Mouse (Mus musculus) forebrain, embryonic 15.5 days (tissue): ENCODE results near the gene Lad1. TPM values are rescaled to one million over a fixed set of nuclear protein-coding genes. Genes with fewer than 3 reads are reported as not detected.
A peak's percentile ranks its signal among the peaks of the same experiment; 100 is the strongest.

Source experiments
- ATAC-seq: fragments of 200-750 bp; cut with Nextera tagmentation; replicated peaks from 2 replicates; pipeline ENCODE4 v1.8.0; 2017; ENCODE audit warnings: mild to moderate bottlenecking, moderate TSS enrichment, moderate library complexity
- H3K27ac ChIP-seq: fragments of 300-500 bp; sonication (generic); replicated peaks from 2 replicates; pipeline ENCODE4 v1.5.1; 2015; ENCODE audit warnings: mild to moderate bottlenecking, inconsistent platforms
- H3K27me3 ChIP-seq: fragments of 300-500 bp; sonication (generic); 2 replicates; pipeline ENCODE4 v1.6.1; 2015; ENCODE audit warnings: inconsistent platforms
- H3K36me3 ChIP-seq: fragments of 300-500 bp; sonication (generic); 2 replicates; pipeline ENCODE4 v1.6.1; 2015; ENCODE audit warnings: mild to moderate bottlenecking, inconsistent platforms
- H3K4me1 ChIP-seq: fragments of 300-500 bp; sonication (generic); 2 replicates; pipeline ENCODE4 v1.6.1; 2015; ENCODE audit warnings: inconsistent platforms
- H3K4me2 ChIP-seq: fragments of 300-500 bp; sonication (generic); replicated peaks from 2 replicates; pipeline ENCODE4 v1.6.1; 2015; ENCODE audit warnings: mild to moderate bottlenecking, inconsistent platforms
- H3K4me3 ChIP-seq: fragments of 300-500 bp; sonication (generic); 2 replicates; pipeline ENCODE4 v1.5.1; 2015; ENCODE audit warnings: mild to moderate bottlenecking, inconsistent platforms
- H3K9ac ChIP-seq: fragments of 300-500 bp; sonication (generic); replicated peaks from 2 replicates; pipeline ENCODE4 v1.6.1; 2015; ENCODE audit warnings: mild to moderate bottlenecking, inconsistent platforms
- H3K9me3 ChIP-seq: fragments of 300-500 bp; sonication (generic); 2 replicates; pipeline ENCODE4 v1.6.1; 2016; ENCODE audit warnings: inconsistent platforms
- WGBS: fragments of 180-500 bp; shearing (Covaris S2); methylation state at CpG from one replicate; pipeline ENCODE4 v1.1.7; 2015; ENCODE audit warnings: mixed read lengths; 5-methylcytosine and 5-hydroxymethylcytosine counted together
- polyA plus RNA-seq: library from polyadenylated mRNA; unstranded; fragments of >200 nt; fragmentation: Nextera tagmentation; extraction: Ambion mirVana; gene quantifications from 2 replicates; pipeline ENCODE4 v1.2.1, GENCODE M21; 2015

Lad1 gene
- polyA plus RNA-seq, 1 experiment from 2014 or later: 0.37 TPM

DNA sequence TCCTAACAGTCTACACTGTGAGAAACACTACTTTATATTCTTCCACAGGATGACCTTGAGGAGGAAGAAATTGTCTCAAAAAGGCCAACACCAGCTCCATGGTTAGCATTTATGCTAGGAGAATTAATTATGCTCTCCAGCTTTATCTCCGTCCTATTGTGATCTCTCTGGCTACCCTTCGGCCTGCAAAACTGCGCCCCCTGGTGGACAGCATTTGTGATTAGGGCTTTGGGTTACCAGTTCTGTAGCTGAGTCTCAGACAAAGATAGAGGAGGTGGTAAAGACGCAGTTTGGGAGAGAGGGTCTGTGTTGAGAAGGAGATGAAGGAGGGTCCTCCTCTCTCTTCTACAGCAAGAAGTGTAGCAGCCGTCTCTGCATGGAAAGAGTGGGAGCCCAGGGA lies 28.6 kb upstream of the Lad1 start:
- Histone ChIP-seq H3K27ac (no peak overlapping the region), H3K27me3 (0 out of 2 replicates have a peak, but pooled peaks cover 5% of the 10 kb centered on the region), H3K4me1 (peaks cover 8% of the 10 kb centered on the region), H3K4me3 (no peak overlapping the region), H3K9me3 (no peaks in the 10 kb centered on the region), H3K9ac (no peak overlapping the region), H3K36me3 (no peaks in the 10 kb centered on the region), H3K4me2 (no peak overlapping the region)
- ATAC-seq: peak; percentile 60
- 12% methylated on average over 5 of the region's 5 CpGs for WGBS

DNA sequence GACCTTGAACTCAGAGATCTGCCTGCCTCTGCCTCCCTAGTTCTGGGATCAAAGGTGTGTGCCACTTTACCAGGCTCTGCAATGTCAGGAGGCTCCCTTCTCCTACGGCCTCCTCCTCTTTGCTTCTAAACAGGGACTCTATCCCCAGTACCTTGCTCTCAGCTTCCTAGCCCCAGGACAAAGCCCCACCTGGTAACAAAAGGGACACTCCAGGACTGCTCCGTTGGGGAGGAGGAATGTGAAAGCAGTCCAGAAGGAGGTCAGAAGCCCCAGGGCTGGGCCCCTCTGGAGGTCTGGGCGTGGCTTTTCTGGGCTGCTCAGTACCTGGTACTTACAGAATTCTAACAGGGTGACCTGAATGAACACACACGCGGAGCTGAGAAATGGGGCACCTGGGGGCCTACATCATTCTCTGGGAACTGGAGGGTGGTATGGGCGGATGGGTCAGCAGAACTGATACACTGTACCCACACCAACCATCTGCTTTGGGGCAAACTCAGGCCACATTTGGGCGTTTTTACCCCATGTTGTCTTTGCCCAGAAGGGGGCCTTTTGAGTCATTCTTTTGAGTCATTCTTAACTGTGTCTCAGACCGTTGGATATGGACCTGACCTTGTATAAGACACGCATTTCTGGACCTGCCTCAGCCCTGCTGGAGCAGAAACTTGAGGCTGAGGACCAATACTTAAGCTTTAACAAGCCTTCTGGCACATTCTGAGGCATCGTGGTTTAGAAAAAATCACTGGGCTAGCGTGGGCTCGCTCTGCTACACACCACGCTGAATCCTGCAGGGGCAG lies 26.1 kb upstream of the Lad1 start:
- 65% methylated on average over 13 of the region's 13 CpGs for whole genome bisulfite sequencing
- Histone ChIP-seq H3K4me1 (peaks cover 8% of the 10 kb centered on the region), H3K27ac (no peak overlapping the region), H3K9me3 (no peaks in the 10 kb centered on the region), H3K27me3 (0 out of 2 replicates have a peak, but pooled peaks cover 5% of the 10 kb centered on the region), H3K4me2 (no peak overlapping the region), H3K4me3 (no peak overlapping the region), H3K36me3 (no peaks in the 10 kb centered on the region), H3K9ac (no peak overlapping the region)
- ATAC-seq: no peak

DNA sequence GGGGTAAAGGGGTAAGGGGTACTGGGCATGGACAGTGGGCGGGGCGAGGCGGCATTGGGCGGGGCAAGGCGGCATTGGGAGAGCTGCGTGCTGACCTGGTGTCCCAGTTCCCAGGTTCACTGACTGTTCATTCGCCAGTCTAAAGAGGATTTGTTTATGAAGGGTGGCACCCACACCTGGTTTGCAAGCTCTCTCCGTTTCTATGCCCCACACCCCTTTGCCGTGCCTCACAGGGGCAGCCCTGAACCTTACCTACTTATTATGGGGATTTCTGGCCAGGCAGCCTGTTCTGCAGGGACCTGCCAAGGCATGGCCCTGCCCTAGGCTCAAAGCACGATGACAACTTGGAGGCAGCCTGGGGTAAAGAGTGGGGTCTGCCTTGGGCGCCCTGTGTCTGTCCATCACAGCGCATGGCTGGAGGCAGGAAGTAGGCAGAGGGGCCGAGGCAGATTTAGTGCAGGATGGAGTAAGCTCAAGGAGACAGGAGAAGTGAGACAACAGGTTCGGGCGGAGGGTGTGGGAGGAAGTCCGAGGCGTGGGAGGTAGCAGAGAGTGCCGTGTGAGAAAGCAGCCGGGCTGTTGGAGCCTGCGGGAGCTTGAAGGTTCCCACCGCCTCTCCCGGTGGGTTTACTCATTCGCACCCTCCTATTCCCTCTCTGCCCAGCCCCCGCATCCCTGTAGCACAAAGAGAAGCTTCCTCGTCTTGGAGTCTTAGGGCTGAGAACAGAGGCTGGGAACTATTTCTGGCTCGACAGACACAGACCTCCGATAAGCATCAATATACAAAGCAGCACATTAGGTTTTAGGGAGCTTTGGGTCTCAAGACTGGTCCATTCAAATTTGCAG lies 24.8 kb upstream of the Lad1 start:
- H3K9me3 ChIP-seq: no peaks in the 10 kb centered on the region
- no peaks in the 10 kb centered on the region for H3K36me3 ChIP-seq
- peaks cover 8% of the 10 kb centered on the region for H3K4me1 ChIP-seq
- H3K27me3 ChIP-seq: 0 out of 2 replicates have a peak, but pooled peaks cover 5% of the 10 kb centered on the region
- WGBS: 16% methylated on average over 27 of the region's 27 CpGs
- peak overlapping the region; percentile 13 for H3K9ac ChIP-seq
- H3K27ac ChIP-seq: no peak overlapping the region
- peak overlapping the region; percentile 26 for H3K4me3 ChIP-seq
- H3K4me2 ChIP-seq: peak overlapping the region; percentile 42
- ATAC-seq: peak; percentile 14; the same call in 1 of the 2 replicates

DNA sequence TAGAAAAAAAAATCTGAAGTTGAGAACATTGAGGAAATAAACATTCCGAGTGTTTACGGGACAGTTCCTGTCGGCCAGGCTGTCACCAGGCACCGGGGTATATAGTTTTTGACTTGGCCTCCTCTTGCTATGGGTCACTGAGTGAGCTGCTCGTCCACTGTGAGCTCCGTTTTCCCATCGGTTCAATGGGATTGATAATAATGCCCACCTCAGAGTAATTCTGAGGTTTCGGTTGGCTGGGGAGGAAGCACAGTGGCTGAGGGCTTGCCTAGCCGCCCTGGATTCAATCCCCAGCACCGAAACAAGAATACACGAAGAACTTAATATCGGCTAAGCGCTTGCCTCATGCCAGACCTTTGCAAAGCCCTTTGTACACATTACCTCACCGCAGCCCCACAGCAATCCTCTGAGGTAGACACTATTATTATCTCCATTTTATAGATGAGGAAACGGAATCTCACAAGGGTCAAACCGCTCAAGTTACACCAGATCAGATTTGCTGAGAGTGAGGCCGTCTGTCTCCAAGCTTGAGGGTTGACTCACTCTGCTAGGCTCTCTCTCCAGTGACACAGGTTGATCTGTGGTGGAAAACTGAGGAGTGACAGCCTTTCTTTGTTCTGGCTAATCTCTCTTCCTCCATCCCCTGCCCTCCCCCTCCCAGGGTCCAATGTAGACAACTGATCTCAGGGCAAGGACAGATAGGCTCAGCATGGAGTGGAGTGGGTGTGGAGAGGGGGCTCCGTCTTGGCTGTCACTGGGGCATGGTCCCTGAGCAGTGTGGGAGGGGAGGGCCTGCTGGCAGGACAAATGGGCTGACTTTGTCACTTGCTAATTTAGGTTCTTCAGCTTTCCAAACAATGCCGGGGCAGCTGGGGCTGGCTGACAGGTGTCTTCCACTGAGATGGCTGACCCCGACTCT lies 23.9 kb upstream of the Lad1 start:
- ATAC-seq: no peak
- 51% methylated on average over 20 of the region's 20 CpGs for WGBS

DNA sequence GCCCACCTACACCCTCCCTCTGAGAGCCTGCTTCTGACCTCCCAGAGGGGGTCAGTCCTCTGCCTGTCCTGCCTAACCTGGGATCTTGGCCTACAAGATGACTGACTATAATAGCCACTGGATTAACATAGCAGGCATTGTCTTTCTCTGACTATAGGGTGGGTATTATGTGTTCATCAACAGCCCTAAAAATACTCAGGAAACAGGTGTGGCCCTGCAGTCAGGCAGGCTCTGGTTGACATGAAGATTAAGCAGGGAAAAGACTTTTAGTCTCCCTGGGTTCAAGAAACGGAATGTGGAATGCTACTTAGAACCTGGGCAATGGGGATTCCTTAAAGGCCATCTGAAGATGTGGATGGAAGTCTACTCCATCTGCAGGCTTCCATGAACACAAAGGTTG lies 19.9 kb upstream of the Lad1 start:
- Histone ChIP-seq H3K27ac (no peak overlapping the region), H3K9me3 (no peaks in the 10 kb centered on the region), H3K27me3 (0 out of 2 replicates have a peak, but pooled peaks cover 4% of the 10 kb centered on the region), H3K4me3 (no peak overlapping the region), H3K9ac (no peak overlapping the region), H3K4me1 (peaks cover 10% of the 10 kb centered on the region), H3K4me2 (no peak overlapping the region), H3K36me3 (no peaks in the 10 kb centered on the region)
- ATAC-seq: no peak
- WGBS: 83% methylated on average over 1 of the region's 1 CpGs

More for the DNA sequence above, 23.9 kb upstream of the Lad1 start:
- H3K9ac ChIP-seq: no peak overlapping the region
- peak overlapping the region; percentile 42 for H3K4me2 ChIP-seq
- H3K9me3 ChIP-seq: no peaks in the 10 kb centered on the region
- 0 out of 2 replicates have a peak, but pooled peaks cover 5% of the 10 kb centered on the region for H3K27me3 ChIP-seq
- no peak overlapping the region for H3K4me3 ChIP-seq
- H3K27ac ChIP-seq: no peak overlapping the region
- H3K36me3 ChIP-seq: no peaks in the 10 kb centered on the region
- H3K4me1 ChIP-seq: peaks cover 8% of the 10 kb centered on the region

DNA sequence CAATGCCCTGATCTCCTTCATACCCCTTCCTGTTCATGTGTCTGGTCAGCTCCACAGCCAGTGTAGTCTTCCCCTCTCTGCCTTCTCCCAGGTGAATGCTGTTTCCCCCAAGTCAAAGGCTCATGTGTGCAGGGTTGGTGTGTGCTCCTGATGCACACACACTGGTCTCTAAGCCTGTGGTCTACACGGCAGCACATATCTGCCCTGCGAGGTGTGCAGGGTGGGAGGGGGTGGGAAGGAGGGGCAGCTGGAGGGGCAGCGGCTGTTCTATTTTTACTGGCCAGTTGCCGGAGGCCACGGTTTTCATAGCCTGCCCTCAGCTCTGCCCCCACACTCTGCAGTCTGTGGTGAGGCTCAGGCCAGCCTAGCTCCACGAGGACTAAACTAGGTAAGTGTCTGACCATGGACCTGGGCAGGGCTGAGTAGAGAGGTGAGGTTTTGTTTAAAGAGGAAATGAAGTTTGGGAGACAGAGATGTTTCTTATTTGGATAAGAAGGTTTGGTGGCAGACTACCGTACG lies 19.2 kb upstream of the Lad1 start:
- H3K27ac ChIP-seq: no peak overlapping the region
- H3K36me3 ChIP-seq: no peaks in the 10 kb centered on the region
- no peaks in the 10 kb centered on the region for H3K27me3 ChIP-seq
- WGBS: 75% methylated on average over 8 of the region's 8 CpGs
- no peaks in the 10 kb centered on the region for H3K9me3 ChIP-seq
- no peak overlapping the region for H3K4me3 ChIP-seq
- no peak overlapping the region for H3K4me2 ChIP-seq
- no peak for ATAC-seq
- H3K9ac ChIP-seq: no peak overlapping the region
- peaks cover 5% of the 10 kb centered on the region; the same call in 1 of the 2 replicates for H3K4me1 ChIP-seq

DNA sequence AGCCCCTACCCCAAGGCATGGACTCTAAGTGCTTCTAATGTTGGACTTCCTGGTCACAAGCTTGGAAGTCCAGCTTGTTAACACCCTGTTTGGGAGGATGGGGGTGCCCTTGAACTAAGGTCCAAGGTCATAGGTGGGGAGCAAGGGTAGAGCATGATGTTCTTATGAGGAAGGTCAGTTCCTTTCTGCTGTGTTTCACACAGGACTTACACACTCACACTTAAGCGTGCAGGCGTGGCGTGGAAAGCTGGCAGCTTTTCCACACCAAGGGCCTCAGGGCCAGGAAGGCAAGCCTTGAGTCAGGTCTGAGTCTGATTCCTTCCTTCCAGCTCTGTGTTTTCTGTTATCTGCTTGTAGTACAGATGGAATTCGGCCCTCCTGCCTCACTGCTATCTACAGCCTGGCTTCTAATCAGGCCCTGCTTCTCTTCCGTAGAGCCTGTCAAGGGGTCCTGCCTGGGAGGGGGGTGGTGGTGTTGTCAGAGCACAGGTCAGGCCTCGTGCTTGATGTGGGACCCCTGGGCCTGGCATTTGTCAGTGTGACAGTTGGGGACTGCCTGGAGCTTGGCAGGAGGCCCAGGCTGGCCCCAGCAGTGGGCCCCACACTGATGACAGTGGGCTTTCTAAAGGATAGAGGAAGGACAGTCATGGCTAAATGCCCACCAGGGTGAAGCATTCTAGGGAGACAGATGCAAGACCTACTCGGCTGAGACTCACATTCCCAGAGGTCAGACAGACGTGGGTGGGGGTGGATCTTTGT lies 18.0 kb upstream of the Lad1 start:
- Histone ChIP-seq H3K4me2 (no peak overlapping the region), H3K4me1 (peaks cover 5% of the 10 kb centered on the region; the same call in 1 of the 2 replicates), H3K27ac (no peak overlapping the region), H3K27me3 (no peaks in the 10 kb centered on the region), H3K4me3 (no peak overlapping the region), H3K9ac (no peak overlapping the region), H3K9me3 (no peaks in the 10 kb centered on the region), H3K36me3 (no peaks in the 10 kb centered on the region)
- 45% methylated on average over 8 of the region's 8 CpGs for WGBS
- no peak for ATAC-seq

DNA sequence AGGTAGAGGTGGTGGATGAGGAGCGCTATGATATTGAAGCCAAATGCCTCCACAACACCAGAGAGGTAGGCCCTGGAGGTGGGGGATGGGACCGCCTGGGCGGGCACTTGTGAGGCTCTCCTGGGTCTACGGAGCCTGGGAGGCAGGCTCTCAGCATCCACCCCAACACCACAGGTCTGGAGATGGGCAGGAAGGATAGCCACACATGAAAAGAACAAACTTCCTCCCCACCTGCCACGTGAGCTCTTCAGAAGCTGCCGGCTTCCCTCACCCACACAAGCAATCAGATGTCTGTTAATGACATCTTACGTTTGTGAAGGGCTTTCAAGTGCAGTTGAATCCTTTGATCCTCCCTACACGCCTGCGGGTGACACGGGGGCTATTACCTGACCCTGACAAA lies 10.9 kb upstream of the Lad1 start:
- 64% methylated on average over 10 of the region's 10 CpGs for WGBS
- Histone ChIP-seq H3K4me1 (no peaks in the 10 kb centered on the region), H3K27ac (no peak overlapping the region), H3K9me3 (no peaks in the 10 kb centered on the region), H3K4me2 (no peak overlapping the region), H3K4me3 (no peak overlapping the region), H3K36me3 (no peaks in the 10 kb centered on the region), H3K9ac (no peak overlapping the region), H3K27me3 (no peaks in the 10 kb centered on the region)
- no peak for ATAC-seq

DNA sequence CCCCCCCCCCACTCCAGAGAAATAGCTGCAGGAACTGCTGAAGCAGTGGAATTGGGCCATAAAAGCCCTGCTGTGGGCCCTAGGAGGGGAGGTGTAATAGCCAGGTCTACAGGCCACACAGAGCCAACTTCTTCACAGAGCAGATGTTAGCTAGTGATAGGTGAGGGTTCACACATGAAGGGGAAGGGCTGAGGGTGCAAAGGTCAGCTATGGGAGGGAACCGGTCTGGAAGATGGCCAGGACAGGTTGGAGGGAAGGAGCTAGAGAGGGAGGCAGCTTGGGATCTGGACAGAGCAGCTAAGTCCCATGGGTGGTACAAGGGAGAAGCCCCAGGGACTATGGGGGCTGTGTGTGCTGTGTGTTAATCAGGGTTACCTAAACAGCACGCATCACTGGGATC lies 8.2 kb upstream of the Lad1 start:
- no peak overlapping the region for H3K4me3 ChIP-seq
- 92% methylated on average over 2 of the region's 2 CpGs for WGBS
- no peaks in the 10 kb centered on the region for H3K36me3 ChIP-seq
- no peak for ATAC-seq
- peaks cover 7% of the 10 kb centered on the region for H3K4me1 ChIP-seq
- H3K27me3 ChIP-seq: no peaks in the 10 kb centered on the region
- H3K9me3 ChIP-seq: no peaks in the 10 kb centered on the region
- H3K27ac ChIP-seq: no peak overlapping the region
- H3K9ac ChIP-seq: no peak overlapping the region
- H3K4me2 ChIP-seq: no peak overlapping the region

DNA sequence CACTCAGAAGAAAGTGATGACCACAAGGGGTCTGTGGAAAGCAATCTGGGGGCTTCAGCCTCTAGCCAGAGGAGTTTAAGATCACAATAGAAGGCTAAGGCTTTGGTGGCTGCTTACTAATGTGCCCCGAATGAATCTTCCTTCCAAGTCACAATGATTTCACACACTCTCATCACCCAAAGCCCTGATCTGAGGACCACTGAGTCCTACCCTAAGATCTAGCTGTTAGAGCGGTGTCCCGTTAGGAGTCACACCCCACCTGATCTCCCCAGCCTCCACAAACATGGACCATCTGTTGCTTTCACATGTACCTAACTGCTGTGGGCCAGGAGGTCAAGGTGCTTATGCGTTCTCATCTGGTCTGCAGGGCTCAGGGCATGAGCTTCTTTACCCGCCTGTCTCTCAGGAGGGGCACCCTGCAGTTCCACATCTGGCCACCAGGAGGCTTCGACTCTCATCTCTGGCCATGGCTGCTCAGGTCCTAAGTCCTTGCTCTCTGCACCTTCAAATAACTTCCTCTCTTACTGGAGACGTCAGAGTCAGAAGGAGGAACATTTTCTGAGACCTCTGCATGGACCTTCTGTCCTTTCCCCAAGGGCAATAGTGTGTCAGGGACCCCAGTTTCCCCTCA lies 7.3 kb upstream of the Lad1 start:
- no peaks in the 10 kb centered on the region for H3K9me3 ChIP-seq
- no peak overlapping the region for H3K9ac ChIP-seq
- peaks cover 3% of the 10 kb centered on the region; the same call in 1 of the 2 replicates for H3K27me3 ChIP-seq
- no peak overlapping the region for H3K27ac ChIP-seq
- WGBS: 39% methylated on average over 7 of the region's 7 CpGs
- H3K4me3 ChIP-seq: no peak overlapping the region
- no peak overlapping the region for H3K4me2 ChIP-seq
- ATAC-seq: peak; percentile 66; the same call in 1 of the 2 replicates
- H3K36me3 ChIP-seq: no peaks in the 10 kb centered on the region
- peaks cover 7% of the 10 kb centered on the region for H3K4me1 ChIP-seq
